Mouse (Mus musculus): ENCODE data around the gene Hist2h2ac. TPM values are rescaled to one million over a fixed set of nuclear protein-coding genes. Genes with fewer than 3 reads are reported as not detected.
"Not testable (repeated sequence)": the region's sequence is repeated elsewhere in the genome, so short reads cannot be mapped to it uniquely, and the experiment has no call there.

Gene Hist2h2ac
- polyA plus RNA-seq, 1 experiment from 2014 or later, result 6.3 TPM

DNA sequence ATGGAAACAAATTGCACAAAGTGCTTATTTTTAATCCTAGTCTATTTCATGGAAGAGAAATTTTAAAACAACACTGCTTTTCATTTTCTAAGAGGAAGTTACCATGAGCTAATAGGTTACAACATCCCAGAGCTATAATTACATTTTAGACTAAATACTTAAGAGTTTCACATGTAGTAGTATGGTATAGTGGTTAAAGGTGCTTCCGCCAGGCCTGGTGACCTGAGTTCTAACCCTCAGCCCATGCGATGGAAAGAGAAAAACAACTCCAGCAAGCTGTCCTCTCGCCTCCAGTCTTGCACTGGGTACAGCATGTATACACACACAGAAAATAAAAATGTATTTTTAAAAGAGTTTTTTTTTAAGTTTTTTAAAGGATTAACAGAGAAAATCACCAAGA lies 31.1 kb upstream of the Hist2h2ac start:
- Histone ChIP-seq H3K9ac (ENCODE audit: low read length) (no peak overlapping the region), H3K4me3 (replicated peaks; ENCODE audit: low read length) (no peak overlapping the region), H3K4me2 (ENCODE audit: low read depth, low read length) (no peak overlapping the region), H3K27me3 (ENCODE audit: control insufficient read depth, insufficient read depth, low read length) (no peaks in the 10 kb centered on the region), H3K27ac (ENCODE audit: low read length) (no peak overlapping the region), H3K36me3 (ENCODE audit: control insufficient read depth, insufficient read depth, low read length) (no peaks in the 10 kb centered on the region), H3K4me1 (ENCODE audit: control insufficient read depth, insufficient read depth, low read length) (peaks cover 18% of the 10 kb centered on the region), H3K9me3 (replicated peaks; ENCODE audit: control insufficient read depth, low read length) (no peaks in the 10 kb centered on the region)
- 89% methylated on average over 3 of the region's 3 CpGs for WGBS
- no peak for ATAC-seq (ENCODE audit: insufficient read depth, low FRiP score)

DNA sequence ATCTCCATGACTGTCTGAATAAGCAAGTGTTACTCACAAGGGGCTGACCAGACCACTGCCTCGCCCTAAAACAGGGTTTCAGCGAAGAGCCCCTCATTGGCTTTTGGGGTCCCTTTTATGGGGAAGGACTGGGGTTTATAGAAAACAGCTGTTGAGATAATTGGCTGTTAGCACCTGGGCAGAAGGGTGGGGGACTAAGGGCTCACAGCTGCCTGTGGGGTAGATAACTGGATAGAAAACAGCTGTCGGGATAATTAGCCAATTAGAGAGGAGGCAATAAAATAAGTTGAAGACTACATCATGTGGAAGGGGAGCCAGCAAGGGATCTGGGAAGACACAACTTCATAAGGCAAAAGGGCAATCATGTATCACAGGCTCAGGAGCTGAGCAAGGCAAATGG lies 30.2 kb upstream of the Hist2h2ac start:
- WGBS, result 81% methylated on average over 3 of the region's 3 CpGs
- H3K4me2 ChIP-seq (ENCODE audit: low read depth, low read length), result no peak overlapping the region
- H3K27me3 ChIP-seq (ENCODE audit: control insufficient read depth, insufficient read depth, low read length), result no peaks in the 10 kb centered on the region
- H3K9ac ChIP-seq (ENCODE audit: low read length), result no peak overlapping the region
- no peak overlapping the region for H3K4me3 ChIP-seq (replicated peaks; ENCODE audit: low read length)
- no peak for ATAC-seq (ENCODE audit: insufficient read depth, low FRiP score)
- H3K27ac ChIP-seq (ENCODE audit: low read length), result no peak overlapping the region
- H3K9me3 ChIP-seq (replicated peaks; ENCODE audit: control insufficient read depth, low read length), result no peaks in the 10 kb centered on the region
- peaks cover 14% of the 10 kb centered on the region for H3K4me1 ChIP-seq (ENCODE audit: control insufficient read depth, insufficient read depth, low read length)
- H3K36me3 ChIP-seq (ENCODE audit: control insufficient read depth, insufficient read depth, low read length), result no peaks in the 10 kb centered on the region

DNA sequence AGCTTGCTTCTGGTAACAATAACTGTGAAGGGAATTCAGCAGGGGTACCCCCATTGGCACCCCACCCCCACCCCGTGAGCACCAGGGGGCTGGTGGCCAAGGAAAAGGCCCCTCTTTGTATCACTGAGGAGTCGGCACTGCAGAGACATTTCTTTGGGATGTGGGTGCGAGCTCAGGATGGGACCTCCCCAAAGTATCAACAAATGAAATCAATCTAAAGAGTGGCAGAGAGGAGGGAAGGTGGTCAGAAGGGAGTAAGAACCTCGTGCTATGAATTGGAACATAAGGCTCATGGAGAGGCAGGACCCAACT lies 28.3 kb upstream of the Hist2h2ac start:
- peak overlapping the region; percentile 56; the same call in 1 of the 2 replicates for H3K9ac ChIP-seq (ENCODE audit: low read length)

DNA sequence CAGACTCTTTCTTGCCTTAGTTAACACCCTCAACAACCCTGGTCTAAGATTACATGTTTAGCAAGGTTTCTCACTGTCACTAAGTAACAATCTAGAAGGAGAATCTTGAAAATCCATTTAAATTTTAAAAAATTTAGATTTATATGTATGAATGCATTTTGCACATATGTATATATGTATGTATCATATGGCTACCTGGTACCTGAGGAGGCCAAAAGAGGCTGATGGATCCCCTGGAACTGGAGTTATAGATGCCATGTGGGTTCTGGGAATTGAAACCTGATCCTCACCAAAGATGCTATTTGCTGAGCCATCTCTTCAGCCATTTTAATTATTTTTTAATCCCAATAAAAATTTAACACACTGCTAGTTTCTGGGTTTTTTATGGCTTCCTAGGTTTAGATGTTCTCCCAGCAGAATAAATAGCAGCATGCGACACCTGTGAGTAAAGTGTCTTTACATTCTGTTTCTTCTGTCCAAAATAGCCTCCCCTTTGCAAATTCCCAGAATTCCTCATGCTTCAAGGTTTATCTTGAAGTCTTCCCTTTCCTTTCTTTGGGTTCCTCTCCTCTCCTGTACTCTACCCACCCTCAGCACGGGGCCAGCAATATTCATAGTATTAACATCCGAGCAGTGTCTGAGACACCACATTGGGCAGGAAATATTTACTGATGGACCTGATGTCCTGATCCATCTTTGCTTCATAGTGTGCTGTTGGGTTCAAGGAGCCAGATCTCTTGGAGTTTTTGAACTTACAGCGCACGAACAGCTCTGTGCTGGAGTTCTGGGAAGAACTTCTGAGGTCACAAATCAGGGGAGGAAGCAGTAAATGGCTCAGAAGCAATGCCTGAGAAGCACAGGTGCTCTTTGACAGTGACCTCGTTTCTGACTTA lies 27.7 kb upstream of the Hist2h2ac start:
- 0 out of 2 replicates have a peak overlapping the region, but pooled peaks have one; percentile 29 for H3K27ac ChIP-seq (ENCODE audit: low read length)

More for the DNA sequence above, 28.3 kb upstream of the Hist2h2ac start:
- 40% methylated on average over 4 of the region's 4 CpGs for WGBS
- Histone ChIP-seq H3K36me3 (ENCODE audit: control insufficient read depth, insufficient read depth, low read length) (no peaks in the 10 kb centered on the region), H3K4me2 (ENCODE audit: low read depth, low read length) (peak overlapping the region; percentile 57), H3K27me3 (ENCODE audit: control insufficient read depth, insufficient read depth, low read length) (no peaks in the 10 kb centered on the region), H3K4me3 (replicated peaks; ENCODE audit: low read length) (peak overlapping the region; percentile 49; the same call in 1 of the 2 replicates), H3K27ac (ENCODE audit: low read length) (no peak overlapping the region), H3K4me1 (ENCODE audit: control insufficient read depth, insufficient read depth, low read length) (peaks cover 20% of the 10 kb centered on the region), H3K9me3 (replicated peaks; ENCODE audit: control insufficient read depth, low read length) (no peaks in the 10 kb centered on the region)
- ATAC-seq (ENCODE audit: insufficient read depth, low FRiP score), result no peak

DNA sequence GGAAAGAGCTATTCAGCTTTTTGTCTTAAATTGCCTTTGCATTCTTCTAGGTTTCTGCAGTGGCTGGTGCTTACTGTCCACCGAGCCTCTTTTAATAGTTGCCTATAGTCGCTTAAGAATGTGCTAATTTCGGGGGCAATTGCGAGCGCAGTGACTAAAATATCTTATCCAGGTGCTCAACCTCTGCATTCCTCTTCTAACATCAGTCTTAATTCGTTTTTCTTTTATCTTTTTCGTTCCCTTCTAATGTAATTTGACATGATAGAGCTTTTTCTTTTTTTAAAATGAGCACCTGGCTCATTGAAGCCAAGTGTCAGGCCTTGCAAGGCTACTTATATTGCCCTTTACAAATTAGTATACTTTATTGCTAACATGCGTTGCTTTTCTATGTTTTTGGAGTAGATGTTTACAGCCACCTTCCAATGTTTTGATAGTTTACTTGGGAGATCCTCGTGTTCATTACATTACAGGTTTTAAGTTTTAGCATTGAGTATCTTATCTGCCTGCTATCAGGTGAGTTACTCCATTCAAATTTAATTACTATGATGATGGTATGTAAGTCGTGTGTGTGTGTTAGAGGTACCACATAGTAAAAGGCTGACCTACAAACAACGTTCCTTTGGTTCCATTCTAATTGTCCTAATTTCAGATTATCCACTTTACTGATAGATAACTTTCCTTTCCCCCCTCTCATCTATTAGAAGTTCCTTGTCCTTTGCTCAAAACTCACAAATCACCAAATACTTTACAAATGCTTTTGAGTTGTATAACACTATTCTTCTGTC lies 26.9 kb upstream of the Hist2h2ac start:
- H3K27me3 ChIP-seq (ENCODE audit: control insufficient read depth, insufficient read depth, low read length), result no peaks in the 10 kb centered on the region
- H3K9ac ChIP-seq (ENCODE audit: low read length), result peak overlapping the region; percentile 72
- no peaks in the 10 kb centered on the region for H3K9me3 ChIP-seq (replicated peaks; ENCODE audit: control insufficient read depth, low read length)
- peak overlapping the region; percentile 49 for H3K4me3 ChIP-seq (replicated peaks; ENCODE audit: low read length)
- 5% methylated on average over 11 of the region's 11 CpGs for WGBS
- no peak for ATAC-seq (ENCODE audit: insufficient read depth, low FRiP score)
- H3K4me2 ChIP-seq (ENCODE audit: low read depth, low read length), result peak overlapping the region; percentile 57
- H3K27ac ChIP-seq (ENCODE audit: low read length), result peak overlapping the region; percentile 66
- H3K4me1 ChIP-seq (ENCODE audit: control insufficient read depth, insufficient read depth, low read length), result peaks cover 21% of the 10 kb centered on the region
- no peaks in the 10 kb centered on the region for H3K36me3 ChIP-seq (ENCODE audit: control insufficient read depth, insufficient read depth, low read length)

More for the DNA sequence above, 27.7 kb upstream of the Hist2h2ac start:
- Histone ChIP-seq H3K4me2 (ENCODE audit: low read depth, low read length) (peak overlapping the region; percentile 57), H3K4me1 (ENCODE audit: control insufficient read depth, insufficient read depth, low read length) (peaks cover 21% of the 10 kb centered on the region), H3K27me3 (ENCODE audit: control insufficient read depth, insufficient read depth, low read length) (no peaks in the 10 kb centered on the region), H3K4me3 (replicated peaks; ENCODE audit: low read length) (peak overlapping the region; percentile 49), H3K36me3 (ENCODE audit: control insufficient read depth, insufficient read depth, low read length) (no peaks in the 10 kb centered on the region), H3K9me3 (replicated peaks; ENCODE audit: control insufficient read depth, low read length) (no peaks in the 10 kb centered on the region), H3K9ac (ENCODE audit: low read length) (peak overlapping the region; percentile 56)
- no peak for ATAC-seq (ENCODE audit: insufficient read depth, low FRiP score)
- 40% methylated on average over 6 of the region's 6 CpGs for WGBS

DNA sequence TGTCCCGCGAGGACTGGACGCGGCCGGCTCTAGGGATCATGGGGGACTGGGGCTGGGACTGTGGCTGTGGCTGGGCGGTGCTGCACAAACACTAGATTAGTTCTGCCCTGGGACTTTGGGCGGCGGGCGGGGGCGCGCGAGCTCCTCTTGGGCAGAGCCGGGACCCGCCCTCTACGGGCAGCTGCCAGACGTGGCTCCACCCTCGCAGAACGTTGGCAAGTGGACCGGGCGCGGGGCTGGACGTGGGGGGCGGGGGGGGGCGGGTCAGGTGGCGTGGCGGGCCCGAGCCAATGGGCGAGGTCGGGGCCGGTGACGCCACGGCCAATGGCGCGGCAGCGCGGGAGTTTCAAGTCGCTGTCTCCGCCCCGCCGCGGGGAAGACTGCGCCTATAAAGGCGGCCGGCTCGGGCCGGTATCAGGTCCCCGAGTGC lies 25.8 kb upstream of the Hist2h2ac start, which contains the start of gene Hist2h3c1:
Hist2h3c1 (plus strand) TSS at position 259 of the 430 bp plus-strand sequence.
- H3K9ac ChIP-seq (ENCODE audit: low read length), result peak within 1 kb of the TSS; percentile 72
- peak within 1 kb of the TSS; percentile 49 for H3K4me3 ChIP-seq (replicated peaks; ENCODE audit: low read length)
- ATAC-seq (ENCODE audit: insufficient read depth, low FRiP score), result peak; percentile 94
- H3K9me3 ChIP-seq (replicated peaks; ENCODE audit: control insufficient read depth, low read length); H3K27me3 ChIP-seq (ENCODE audit: control insufficient read depth, insufficient read depth, low read length); H3K36me3 ChIP-seq (ENCODE audit: control insufficient read depth, insufficient read depth, low read length): not testable (repeated sequence)
- H3K4me2 ChIP-seq (ENCODE audit: low read depth, low read length), result peak within 1 kb of the TSS; percentile 57
- peak within 1 kb of the TSS; percentile 66 for H3K27ac ChIP-seq (ENCODE audit: low read length)
- WGBS, result 0% methylated on average over 5 of the region's 47 CpGs
- peaks cover 21% of the 10 kb centered on the region for H3K4me1 ChIP-seq (ENCODE audit: control insufficient read depth, insufficient read depth, low read length)

DNA sequence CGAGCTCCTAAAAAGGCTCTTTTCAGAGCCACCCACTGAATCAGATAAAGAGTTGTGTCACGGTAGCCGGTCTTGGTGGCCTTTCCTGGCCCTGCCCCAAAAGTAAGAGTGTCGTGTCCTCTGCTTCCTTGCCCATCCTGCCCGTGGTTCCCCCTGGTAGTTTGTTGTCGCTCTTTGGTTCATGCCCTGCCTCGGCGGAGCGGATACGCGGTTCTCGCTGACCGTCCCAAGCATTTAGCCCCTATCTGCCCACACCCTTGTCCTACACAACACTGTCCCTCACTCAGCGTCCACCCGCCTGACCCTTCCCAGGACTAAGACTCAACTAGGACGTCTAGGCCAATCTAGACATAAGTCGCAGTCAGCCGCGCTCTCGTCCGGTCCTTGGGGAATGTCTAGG lies 25.3 kb upstream of the Hist2h2ac start:
- not testable (repeated sequence) for H3K27me3 ChIP-seq (ENCODE audit: control insufficient read depth, insufficient read depth, low read length); H3K4me2 ChIP-seq (ENCODE audit: low read depth, low read length); H3K9ac ChIP-seq (ENCODE audit: low read length); ATAC-seq (ENCODE audit: insufficient read depth, low FRiP score); H3K9me3 ChIP-seq (replicated peaks; ENCODE audit: control insufficient read depth, low read length); H3K36me3 ChIP-seq (ENCODE audit: control insufficient read depth, insufficient read depth, low read length)
- Histone ChIP-seq H3K4me1 (ENCODE audit: control insufficient read depth, insufficient read depth, low read length) (peaks cover 21% of the 10 kb centered on the region), H3K27ac (ENCODE audit: low read length) (peak overlapping the region; percentile 55; the same call in 1 of the 2 replicates), H3K4me3 (replicated peaks; ENCODE audit: low read length) (peak overlapping the region; percentile 36)
- 0% methylated on average over 10 of the region's 21 CpGs for WGBS

DNA sequence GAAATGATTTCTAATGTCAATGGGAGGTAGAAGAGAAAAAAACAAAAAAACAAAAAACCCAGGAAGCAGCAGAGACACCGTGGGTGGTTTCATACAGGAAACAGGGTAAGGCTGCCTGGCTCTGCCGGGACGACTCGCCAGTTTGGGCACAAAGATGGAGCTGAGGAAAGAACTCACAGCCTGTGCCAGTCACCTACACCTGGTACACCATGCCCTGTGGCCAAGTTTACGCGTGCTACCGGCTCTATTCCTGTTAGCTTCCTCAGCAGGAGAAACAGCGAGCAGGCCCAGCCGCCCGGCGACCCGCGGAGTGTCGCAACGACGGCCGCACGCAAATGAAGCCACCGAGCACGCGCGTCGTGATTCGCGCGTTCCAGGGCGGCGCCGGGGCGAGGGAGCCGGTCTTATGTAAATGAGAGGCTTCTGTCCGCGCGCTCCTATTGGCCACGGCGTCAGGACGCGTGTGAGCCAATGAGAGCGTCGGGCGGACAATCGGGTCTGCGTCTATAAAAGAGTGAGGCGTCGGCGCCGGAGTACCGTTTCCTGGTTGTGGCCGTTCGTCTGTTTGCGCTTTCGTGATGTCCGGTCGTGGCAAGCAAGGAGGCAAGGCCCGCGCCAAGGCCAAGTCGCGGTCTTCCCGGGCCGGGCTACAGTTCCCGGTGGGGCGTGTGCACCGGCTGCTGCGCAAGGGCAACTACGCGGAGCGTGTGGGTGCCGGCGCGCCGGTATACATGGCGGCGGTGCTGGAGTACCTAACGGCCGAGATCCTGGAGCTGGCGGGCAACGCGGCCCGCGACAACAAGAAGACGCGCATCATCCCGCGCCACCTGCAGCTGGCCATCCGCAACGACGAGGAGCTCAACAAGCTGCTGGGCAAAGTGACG lies 24.6 kb upstream of the Hist2h2ac start, which contains the start of gene Hist2h2aa1:
Hist2h2aa1 (plus strand) TSS at position 495 of the 884 bp plus-strand sequence.
- H3K27me3 ChIP-seq (ENCODE audit: control insufficient read depth, insufficient read depth, low read length); H3K9me3 ChIP-seq (replicated peaks; ENCODE audit: control insufficient read depth, low read length); H3K36me3 ChIP-seq (ENCODE audit: control insufficient read depth, insufficient read depth, low read length): not testable (repeated sequence)
- WGBS, result under 1% methylated on average over 36 of the region's 88 CpGs
- ATAC-seq (ENCODE audit: insufficient read depth, low FRiP score), result peak; percentile 88
- Histone ChIP-seq H3K4me2 (ENCODE audit: low read depth, low read length) (peak within 1 kb of the TSS; percentile 61), H3K27ac (ENCODE audit: low read length) (peak within 1 kb of the TSS; percentile 99), H3K4me1 (ENCODE audit: control insufficient read depth, insufficient read depth, low read length) (peaks cover 24% of the 10 kb centered on the region), H3K9ac (ENCODE audit: low read length) (peak within 1 kb of the TSS; percentile 88), H3K4me3 (replicated peaks; ENCODE audit: low read length) (peak within 1 kb of the TSS; percentile 62)
